In genomic region chr14:73509765-73510423, GRCm38 (mm10) we compare ENCODE assay signal across 8 mouse cellular contexts. TPM values are rescaled to one million over a fixed set of nuclear protein-coding genes. Genes with fewer than 3 reads are reported as not detected.
A peak's percentile ranks its signal among the peaks of the same experiment; 100 is the strongest.
DNase-seq lines count a peak whose midpoint lies in the region; ATAC-seq lines count a peak whose summit lies in the region.

Gene Med4, plus strand, starts transcription at chr14:73510025.

- peaks cover 18% of the 10 kb centered on the region for H3K4me1 ChIP-seq in hindbrain, embryonic 15.5 days (replicated peaks)

- DNase-seq in T-cell, adult 2 months (ENCODE audit: low spot score), result peak; percentile 91
- peak; percentile 95 to 98 for DNase-seq in cerebellum, postnatal 36 days
- peak; percentile 97 to 98 for DNase-seq in frontal cortex, postnatal 36 days (ENCODE audit: low spot score in 2 of 2)
- DNase-seq in left cerebral cortex, adult 11 months (ENCODE audit: low spot score), result peak; percentile 91
- peak; percentile 95 to 96 for DNase-seq in lung, postnatal 4 days
- peak; percentile 95 for DNase-seq in retina, postnatal 7 days (ENCODE audit: low read depth, low spot score)
- DNase-seq in urinary bladder, adult 2 months (ENCODE audit: low spot score), result peak; percentile 92

- under 1% methylated on average over 40 of the region's 41 CpGs for WGBS in hindbrain, embryonic 15.5 days

- H3K27ac ChIP-seq in hindbrain, embryonic 15.5 days (replicated peaks), result peak within 1 kb of the TSS; percentile 58

- ATAC-seq in hindbrain, embryonic 15.5 days (ENCODE audit: low FRiP score, low read depth), result peak; percentile 96

- peak within 1 kb of the TSS; percentile 89 for H3K4me3 ChIP-seq in hindbrain, embryonic 15.5 days

- H3K9me3 ChIP-seq in hindbrain, embryonic 15.5 days, result no peaks in the 10 kb centered on the region

- H3K36me3 ChIP-seq in hindbrain, embryonic 15.5 days, result 0 out of 2 replicates have a peak, but pooled peaks cover 4% of the 10 kb centered on the region

- H3K27me3 ChIP-seq in hindbrain, embryonic 15.5 days, result no peaks in the 10 kb centered on the region

- H3K4me2 ChIP-seq in hindbrain, embryonic 15.5 days, result peak within 1 kb of the TSS; percentile 95

- H3K9ac ChIP-seq in hindbrain, embryonic 15.5 days, result peak within 1 kb of the TSS; percentile 80

RNA-seq across cellular contexts. Expression of gene Med4, which starts in this region (rescaled TPM):
- 78.7 and 79.0 TPM in 2 replicates for polyA plus RNA-seq in hindbrain, embryonic 15.5 days (2015; fragmentation: Nextera tagmentation; extraction: Ambion mirVana)
- polyA plus RNA-seq in urinary bladder, adult 2 months (2012; rRNA removed), result 30.3 and 35.6 TPM in 2 replicates

Comparison
In these comparisons a context has a peak if more than half of its experiments do, and no peak if none do; other contexts are left out.
1. Peak in every context shown above with its lines: DNase-seq, ATAC-seq, H3K4me3 ChIP-seq and H3K27ac ChIP-seq.